Comparison of ENCODE assay signal across 24 mouse cellular contexts in the genomic region with DNA sequence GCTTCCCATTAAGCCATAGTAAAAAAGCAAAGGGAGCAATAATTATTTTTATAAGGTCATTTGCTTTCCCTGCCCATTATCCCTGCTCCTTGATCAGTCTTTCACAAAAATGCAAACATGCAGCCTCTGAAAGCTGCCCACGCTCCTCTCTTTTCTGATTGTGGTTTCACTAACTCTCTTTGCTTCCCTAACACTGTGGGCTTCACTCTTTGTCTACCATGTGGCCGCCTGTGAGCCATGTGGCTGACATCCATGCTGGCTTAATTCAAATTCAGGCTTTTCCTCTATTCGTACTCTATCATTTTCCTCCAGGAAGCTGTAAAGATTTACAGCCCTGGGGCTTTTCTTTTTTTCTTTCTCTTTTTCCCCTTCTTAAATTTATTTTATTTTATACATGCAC. TPM values are rescaled to one million over a fixed set of nuclear protein-coding genes. Genes with fewer than 3 reads are reported as not detected.
DNase-seq lines count a peak whose midpoint lies in the region; ATAC-seq lines count a peak whose summit lies in the region.
"Had no signal": no experiment of that assay in that cellular context is flagged by ENCODE, and none has a peak within 500 bp of the region (broad histone marks: within the 10 kb centered on the region; RNA-seq: fewer than 3 reads in every experiment).

No protein-coding gene starts in this region.

- no peaks in the 10 kb centered on the region for H3K4me1 ChIP-seq in forebrain, embryonic 13.5 days
- no peaks in the 10 kb centered on the region for H3K4me1 ChIP-seq in forebrain, embryonic 11.5 days (replicated peaks; ENCODE audit: control insufficient read depth, insufficient read depth, low read length)
- H3K4me1 ChIP-seq in forebrain, embryonic 15.5 days = no peaks in the 10 kb centered on the region
- H3K4me1 ChIP-seq in forebrain, embryonic 10.5 days = peaks cover 6% of the 10 kb centered on the region
- no peaks in the 10 kb centered on the region for H3K4me1 ChIP-seq in forebrain, embryonic 16.5 days (replicated peaks; ENCODE audit: control insufficient read depth, insufficient read depth, low read length)
- H3K4me1 ChIP-seq: embryonic facial prominence, embryonic 13.5 days; embryonic facial prominence, embryonic 15.5 days had no signal

- 47% methylated on average over 3 of the region's 3 CpGs for WGBS in forebrain, embryonic 13.5 days
- WGBS in forebrain, embryonic 11.5 days = 84% methylated on average over 3 of the region's 3 CpGs
- WGBS in forebrain, embryonic 15.5 days = 40% methylated on average over 3 of the region's 3 CpGs
- WGBS in forebrain, embryonic 10.5 days = 80% methylated on average over 3 of the region's 3 CpGs
- WGBS in forebrain, embryonic 16.5 days = 29% methylated on average over 3 of the region's 3 CpGs

- no peaks in the 10 kb centered on the region for H3K36me3 ChIP-seq in forebrain, embryonic 13.5 days (ENCODE audit: poor library complexity, severe bottlenecking)
- no peaks in the 10 kb centered on the region for H3K36me3 ChIP-seq in forebrain, embryonic 11.5 days (ENCODE audit: control insufficient read depth, insufficient read depth, low read length)
- H3K36me3 ChIP-seq in forebrain, embryonic 15.5 days = no peaks in the 10 kb centered on the region
- no peaks in the 10 kb centered on the region for H3K36me3 ChIP-seq in forebrain, embryonic 10.5 days (replicated peaks)
- H3K36me3 ChIP-seq in forebrain, embryonic 16.5 days (ENCODE audit: control insufficient read depth, insufficient read depth) = no peaks in the 10 kb centered on the region
- H3K36me3 ChIP-seq: embryonic facial prominence, embryonic 13.5 days; embryonic facial prominence, embryonic 15.5 days; G1E had no signal

- no peak overlapping the region for H3K9ac ChIP-seq in forebrain, embryonic 13.5 days
- no peak overlapping the region for H3K9ac ChIP-seq in forebrain, embryonic 11.5 days (ENCODE audit: low read length)
- H3K9ac ChIP-seq in forebrain, embryonic 15.5 days (replicated peaks) = no peak overlapping the region
- H3K9ac ChIP-seq in forebrain, embryonic 16.5 days (replicated peaks; ENCODE audit: low read depth, low read length) = no peak overlapping the region
- H3K9ac ChIP-seq: embryonic facial prominence, embryonic 13.5 days; embryonic facial prominence, embryonic 15.5 days had no signal

- no peak overlapping the region for H3K27ac ChIP-seq in forebrain, embryonic 13.5 days
- no peak overlapping the region for H3K27ac ChIP-seq in forebrain, embryonic 11.5 days (ENCODE audit: low read depth, low read length)
- H3K27ac ChIP-seq in forebrain, embryonic 15.5 days (replicated peaks) = no peak overlapping the region
- no peak overlapping the region for H3K27ac ChIP-seq in forebrain, embryonic 10.5 days
- no peak overlapping the region for H3K27ac ChIP-seq in forebrain, embryonic 16.5 days (ENCODE audit: low read length)
- H3K27ac ChIP-seq: embryonic facial prominence, embryonic 13.5 days; embryonic facial prominence, embryonic 15.5 days had no signal

- ATAC-seq in forebrain, embryonic 13.5 days = peak; percentile 51; the same call in 1 of the 2 replicates
- no peak for ATAC-seq in forebrain, embryonic 11.5 days (replicated peaks; ENCODE audit: low FRiP score)
- peak; percentile 66 for ATAC-seq in forebrain, embryonic 15.5 days (replicated peaks)
- peak; percentile 77 for ATAC-seq in forebrain, embryonic 16.5 days
- ATAC-seq: CD4-positive, CD25-positive, alpha-beta regulatory T cell, adult 4 months had no signal

- H3K27me3 ChIP-seq in forebrain, embryonic 13.5 days = no peaks in the 10 kb centered on the region
- H3K27me3 ChIP-seq in forebrain, embryonic 11.5 days (ENCODE audit: control insufficient read depth, insufficient read depth, low read length) = no peaks in the 10 kb centered on the region
- H3K27me3 ChIP-seq in forebrain, embryonic 15.5 days = no peaks in the 10 kb centered on the region
- 0 out of 2 replicates have a peak, but pooled peaks cover 17% of the 10 kb centered on the region for H3K27me3 ChIP-seq in forebrain, embryonic 10.5 days (ENCODE audit: poor library complexity, severe bottlenecking)
- no peaks in the 10 kb centered on the region for H3K27me3 ChIP-seq in forebrain, embryonic 16.5 days (replicated peaks; ENCODE audit: control insufficient read depth, insufficient read depth, low read length)
- H3K27me3 ChIP-seq: CH12.LX; embryonic facial prominence, embryonic 15.5 days had no signal

- H3K4me3 ChIP-seq in forebrain, embryonic 13.5 days = no peak overlapping the region
- no peak overlapping the region for H3K4me3 ChIP-seq in forebrain, embryonic 11.5 days (ENCODE audit: low read depth, low read length)
- no peak overlapping the region for H3K4me3 ChIP-seq in forebrain, embryonic 15.5 days
- no peak overlapping the region for H3K4me3 ChIP-seq in forebrain, embryonic 10.5 days
- H3K4me3 ChIP-seq in forebrain, embryonic 16.5 days (replicated peaks; ENCODE audit: low read length) = no peak overlapping the region
- H3K4me3 ChIP-seq: embryonic facial prominence, embryonic 13.5 days; embryonic facial prominence, embryonic 15.5 days; erythroblast, embryonic 14.5 days had no signal

- no peaks in the 10 kb centered on the region for H3K9me3 ChIP-seq in forebrain, embryonic 13.5 days (replicated peaks)
- no peaks in the 10 kb centered on the region for H3K9me3 ChIP-seq in forebrain, embryonic 11.5 days (ENCODE audit: control insufficient read depth, low read length)
- no peaks in the 10 kb centered on the region for H3K9me3 ChIP-seq in forebrain, embryonic 15.5 days
- no peaks in the 10 kb centered on the region for H3K9me3 ChIP-seq in forebrain, embryonic 10.5 days
- H3K9me3 ChIP-seq in forebrain, embryonic 16.5 days (ENCODE audit: control insufficient read depth, low read length) = no peaks in the 10 kb centered on the region
- H3K9me3 ChIP-seq: embryonic facial prominence, embryonic 13.5 days; embryonic facial prominence, embryonic 15.5 days; G1E had no signal

- no peak overlapping the region for H3K4me2 ChIP-seq in forebrain, embryonic 13.5 days
- H3K4me2 ChIP-seq in forebrain, embryonic 11.5 days (ENCODE audit: low read depth, low read length, severe bottlenecking) = no peak overlapping the region
- H3K4me2 ChIP-seq in forebrain, embryonic 15.5 days (replicated peaks) = no peak overlapping the region
- H3K4me2 ChIP-seq in forebrain, embryonic 16.5 days (ENCODE audit: low read length) = no peak overlapping the region
- H3K4me2 ChIP-seq: embryonic facial prominence, embryonic 13.5 days; embryonic facial prominence, embryonic 15.5 days had no signal

- no peak for DNase-seq in forebrain, embryonic 11.5 days (ENCODE audit: low spot score)
- no peak for DNase-seq in forebrain, embryonic 10.5 days (ENCODE audit: extremely low spot score, low spot score)
- peak; percentile 62 for DNase-seq in Muller cell, postnatal 12 days (ENCODE audit: inconsistent ontology term)
- DNase-seq in frontal cortex, postnatal 10 days (ENCODE audit: low spot score in 2 of 2) = no peak
- no peak for DNase-seq in adrenal gland, adult 8-10 months
- DNase-seq: adrenal gland, adult 2 months; adrenal gland, postnatal 14 days; adrenal gland, postnatal 36 days; B cell, adult 2 months; cerebellum, adult 11 months; cerebellum, adult 18-20 months; cerebellum, adult 8-10 months; cerebellum, adult 9-11 months; cerebellum, postnatal 36 days; embryo, embryonic 11 days had no signal

RNA-seq across cellular contexts. Expression of gene Tceal3, which starts 20.7 kb away (rescaled TPM):
- polyA plus RNA-seq in forebrain, embryonic 13.5 days (2015; fragmentation: Nextera tagmentation; extraction: Ambion mirVana) = 33.9 and 34.0 TPM in 2 replicates
- 9.9 and 12.7 TPM in 2 replicates for polyA plus RNA-seq in forebrain, embryonic 11.5 days (2014; fragmentation: Nextera tagmentation; extraction: Ambion mirVana)
- polyA plus RNA-seq in forebrain, embryonic 15.5 days (2015; fragmentation: Nextera tagmentation; extraction: Ambion mirVana) = 45.2 and 53.8 TPM in 2 replicates
- 8.0 and 10.3 TPM in 2 replicates for polyA plus RNA-seq in forebrain, embryonic 10.5 days (2016; fragmentation: Nextera tagmentation; extraction: Ambion mirVana)
- 49.1 and 56.4 TPM in 2 replicates for polyA plus RNA-seq in forebrain, embryonic 16.5 days (2015; fragmentation: Nextera tagmentation; extraction: Ambion mirVana)
- 10 to 100 TPM; 26.8 to 52.9 (median 37.0) TPM for total RNA-seq in adrenal gland, adult 8-10 months (2022)
- total RNA-seq: CH12.LX had no signal
- polyA plus RNA-seq: erythroblast, embryonic 14.5 days; G1E had no signal
